Mouse (Mus musculus) 3134 (cell line): ENCODE results near the gene Cyp2w1.

Source experiments
- DNase-seq: peaks from one replicate; pipeline ENCODE4 v3.0.0-alpha.2; 2011; ENCODE audit warnings: low spot score; ENCODE audit not compliant: insufficient read length; ENCODE audit errors: extremely low read depth

The Cyp2w1 gene

DNA sequence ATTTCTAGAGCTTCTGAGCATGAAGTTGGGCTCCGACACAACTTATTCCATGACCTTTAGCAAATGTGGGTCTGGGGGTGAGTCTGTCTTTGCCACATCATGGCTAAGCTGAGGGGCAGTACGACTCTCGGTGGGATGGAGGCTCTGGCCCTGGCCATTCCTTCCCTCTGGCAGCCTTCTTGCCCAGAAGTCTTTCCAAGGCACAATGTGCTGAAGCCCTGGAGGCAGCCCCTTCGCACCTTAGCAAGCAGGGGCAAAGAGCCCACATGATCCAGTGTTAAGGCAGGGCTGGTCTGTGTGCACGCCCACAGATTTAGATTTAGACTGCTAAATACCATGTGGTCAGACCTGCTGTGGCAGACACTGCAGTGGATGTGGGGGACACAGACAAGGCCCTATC, 46.4 kb downstream of the Cyp2w1 start:
- DNase-seq, result no peak

DNA sequence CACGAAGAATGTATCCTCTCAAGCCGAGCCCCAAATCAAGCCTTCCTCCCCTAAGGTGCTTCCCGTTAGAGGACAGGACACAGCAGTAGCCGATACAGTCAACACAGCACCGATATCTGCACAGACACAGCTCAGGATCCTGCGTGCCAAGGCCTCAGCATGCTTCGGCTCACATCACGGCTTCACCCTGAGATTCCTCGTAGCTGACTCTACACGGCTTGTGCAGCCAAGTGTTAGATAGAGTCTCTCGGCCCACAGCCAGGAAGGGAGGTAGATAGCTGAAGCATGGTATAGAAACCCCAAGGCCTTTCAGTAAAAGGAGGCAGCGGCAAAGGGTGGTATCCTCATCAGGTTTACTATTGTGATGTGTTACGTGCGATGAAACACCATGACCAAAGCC, 47.6 kb downstream of the Cyp2w1 start:
- no peak for DNase-seq

DNA sequence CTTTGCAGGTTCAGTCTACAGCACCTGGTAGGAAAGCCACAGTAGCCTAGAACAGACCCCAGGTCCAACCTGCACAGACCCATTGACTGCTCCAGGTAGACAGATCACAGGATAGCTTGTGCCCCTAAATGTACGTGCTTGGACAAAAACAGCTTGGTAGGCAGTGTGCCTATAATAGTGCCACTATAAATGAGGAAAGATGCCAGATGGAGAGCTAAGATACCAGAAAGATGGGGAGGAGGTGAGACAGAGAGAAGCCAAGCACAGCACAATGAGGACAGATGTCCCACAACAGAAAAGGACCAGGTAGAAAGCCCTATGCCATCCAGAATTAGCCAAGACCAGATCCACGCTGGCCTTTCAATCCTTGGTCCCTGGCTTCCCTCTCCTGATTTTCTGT, 49.7 kb downstream of the Cyp2w1 start:
- DNase-seq, result no peak

DNA sequence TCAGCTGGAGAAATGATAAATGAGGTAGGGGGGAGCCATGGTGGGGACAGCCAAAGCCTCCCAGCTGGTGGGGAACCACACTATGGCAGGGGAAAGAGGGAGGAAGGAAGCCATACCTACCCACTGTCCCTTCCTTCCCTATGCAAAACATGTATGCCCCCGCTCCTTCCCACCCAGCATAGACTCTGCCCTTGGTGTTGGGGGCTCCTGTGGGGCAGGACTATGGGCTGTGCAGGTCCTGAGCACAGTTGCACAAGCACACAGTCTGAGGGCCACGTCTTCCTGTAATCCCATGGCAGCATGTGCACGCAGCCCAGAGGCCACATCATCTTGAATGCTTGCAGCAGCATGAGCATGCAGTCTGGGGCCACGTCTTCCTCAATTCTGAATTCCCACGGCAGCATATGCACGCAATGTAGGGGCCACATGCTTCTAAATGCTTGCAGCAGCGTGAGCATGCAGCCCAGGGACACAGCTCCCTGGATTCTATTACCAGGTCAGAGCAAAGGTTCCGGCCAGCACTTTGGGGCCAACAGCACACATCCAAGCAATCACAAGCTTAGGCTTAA, 51.4 kb downstream of the Cyp2w1 start:
- no peak for DNase-seq

DNA sequence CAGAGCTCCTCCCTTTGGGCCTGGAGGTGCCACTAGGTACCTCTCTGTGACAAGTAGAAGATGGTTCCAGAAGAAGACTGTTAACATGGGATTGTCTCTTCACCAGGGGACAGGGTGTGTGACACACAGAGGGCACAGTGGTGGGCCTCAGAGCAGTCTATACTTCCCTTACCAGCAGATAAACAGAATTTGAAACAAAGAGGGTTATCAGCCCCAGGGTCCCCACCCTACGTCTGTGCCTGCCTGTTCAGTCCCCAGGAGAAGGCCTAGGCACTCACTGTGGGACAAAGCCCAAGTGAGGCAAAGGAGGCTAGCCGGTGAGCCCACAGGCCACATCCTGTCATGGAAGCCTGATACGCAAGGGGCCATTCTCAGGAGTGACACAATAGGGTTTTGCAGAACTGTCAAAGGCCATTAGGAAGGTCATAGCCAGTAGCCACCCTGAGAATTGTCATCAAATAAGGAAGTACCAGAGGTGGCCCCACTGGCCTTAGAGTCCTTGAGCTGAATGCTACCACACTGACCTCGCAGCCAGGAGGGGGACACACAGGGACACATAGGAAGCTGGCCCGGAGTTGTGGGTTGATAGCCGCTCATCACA, 52.5 kb downstream of the Cyp2w1 start, which contains the start of gene C130050O18Rik:
Gene C130050O18Rik (plus strand): TSS at position 480 of the 601 bp plus-strand sequence.
- DNase-seq, result no peak

DNA sequence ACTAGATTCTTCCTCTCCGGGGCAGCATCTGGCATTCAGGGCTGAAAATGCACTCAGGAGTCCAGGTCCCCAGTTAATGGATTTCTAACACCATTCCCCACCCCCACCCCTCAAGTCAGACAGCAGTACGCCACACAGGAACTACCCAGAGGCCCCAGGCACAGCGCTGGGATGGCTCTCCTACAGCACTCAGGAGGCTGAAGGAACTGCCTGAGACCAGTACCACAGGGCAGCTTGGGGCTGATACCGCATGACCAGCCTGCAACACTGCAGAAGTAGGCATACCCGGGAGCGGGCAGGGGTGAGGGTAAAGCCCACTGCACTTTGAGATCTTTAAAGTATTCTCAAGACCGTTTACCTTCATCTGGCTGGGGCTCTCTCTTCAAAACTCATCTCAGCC, 53.1 kb downstream of the Cyp2w1 start:
- no peak for DNase-seq

DNA sequence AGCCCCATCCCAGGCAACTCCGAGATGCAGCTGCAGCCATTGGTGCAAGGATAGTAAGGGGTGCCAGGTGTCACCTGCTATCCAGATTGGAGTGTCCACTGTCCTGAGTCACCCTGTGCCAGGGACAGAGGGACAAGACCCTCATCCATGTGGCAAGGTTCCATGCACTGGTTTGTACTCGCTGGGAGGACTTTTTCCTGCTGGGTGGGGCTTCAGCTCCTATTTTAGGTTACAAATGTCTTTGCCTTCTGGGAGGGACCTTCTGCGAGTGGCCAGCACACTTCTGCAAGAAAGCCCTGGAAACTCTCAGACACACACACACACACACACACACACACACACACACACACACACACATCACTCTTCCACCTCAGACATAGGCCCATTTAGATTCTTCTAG, 53.5 kb downstream of the Cyp2w1 start:
- no peak for DNase-seq
